Mouse (Mus musculus): ENCODE data around the gene Hrg.

DNA sequence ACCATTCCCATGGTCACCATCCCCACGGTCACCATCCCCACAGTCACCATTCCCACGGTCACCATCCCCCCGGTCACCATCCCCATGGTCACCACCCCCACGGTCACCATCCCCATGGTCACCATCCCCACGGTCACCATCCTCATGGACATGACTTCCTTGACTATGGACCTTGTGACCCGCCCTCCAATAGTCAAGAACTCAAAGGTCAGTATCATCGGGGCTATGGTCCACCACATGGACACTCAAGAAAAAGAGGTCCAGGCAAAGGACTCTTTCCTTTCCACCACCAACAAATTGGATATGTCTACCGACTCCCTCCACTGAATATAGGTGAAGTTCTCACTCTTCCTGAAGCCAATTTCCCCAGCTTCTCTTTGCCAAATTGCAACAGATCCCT is 10.2 kb downstream of the Hrg start:
- TF ChIP-seq CTCF (IDR thresholded peaks at IDR 0.05; ENCODE audit: borderline replicate concordance, insufficient read depth, low read depth, low read length) (no peak), POLR2A (IDR thresholded peaks at IDR 0.05; ENCODE audit: borderline replicate concordance, insufficient read depth, low read length) (no peak)

All from cerebellum, adult 2 months (tissue).